Mouse (Mus musculus): ENCODE results near the gene Itih3. TPM values are rescaled to one million over a fixed set of nuclear protein-coding genes. Genes with fewer than 3 reads are reported as not detected.

Itih3 gene
- total and polyA plus RNA-seq, 2 experiments from 2014 or later: 8.2 to 14.1 TPM

DNA sequence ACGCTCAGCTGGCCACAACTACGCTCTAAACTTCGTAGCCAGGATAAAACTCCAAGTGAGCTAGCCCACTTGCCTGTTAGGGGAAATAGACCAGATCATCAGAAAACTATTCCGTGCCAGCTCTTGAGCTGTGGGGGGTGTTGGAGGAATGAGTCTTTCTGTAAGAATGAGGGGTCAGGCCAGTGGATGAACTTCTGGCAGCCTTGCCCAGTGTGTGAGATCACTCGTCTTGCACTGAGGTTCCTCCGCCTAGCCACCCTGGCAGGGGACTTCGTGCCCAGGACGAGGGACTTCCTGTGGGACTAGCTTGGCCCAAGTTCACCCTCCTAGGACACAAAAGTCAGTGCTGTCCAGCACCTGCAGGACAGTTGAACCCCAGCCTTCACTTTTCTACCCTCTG is 19.3 kb downstream of the Itih3 start:
- no peak overlapping the region for H3K4me2 ChIP-seq (ENCODE audit: low read depth, low read length)
- TF ChIP-seq CTCF (IDR thresholded peaks at IDR 0.05; ENCODE audit: low read depth): no peak
- H3K4me3 ChIP-seq (ENCODE audit: low read length): no peak overlapping the region
- no peaks in the 10 kb centered on the region for H3K36me3 ChIP-seq (ENCODE audit: insufficient read depth, low read length)
- ATAC-seq (no peak), DNase-seq (ENCODE audit: low spot score) (no peak)
- 65% methylated on average over 8 of the region's 8 CpGs for WGBS
- no peak overlapping the region for H3K27ac ChIP-seq
- H3K27me3 ChIP-seq (ENCODE audit: insufficient read depth, low read length): no peaks in the 10 kb centered on the region
- H3K4me1 ChIP-seq (ENCODE audit: insufficient read depth, low read length): no peaks in the 10 kb centered on the region
- H3K9ac ChIP-seq (replicated peaks; ENCODE audit: low read length): no peak overlapping the region
- no peaks in the 10 kb centered on the region for H3K9me3 ChIP-seq (ENCODE audit: low read length)

DNA sequence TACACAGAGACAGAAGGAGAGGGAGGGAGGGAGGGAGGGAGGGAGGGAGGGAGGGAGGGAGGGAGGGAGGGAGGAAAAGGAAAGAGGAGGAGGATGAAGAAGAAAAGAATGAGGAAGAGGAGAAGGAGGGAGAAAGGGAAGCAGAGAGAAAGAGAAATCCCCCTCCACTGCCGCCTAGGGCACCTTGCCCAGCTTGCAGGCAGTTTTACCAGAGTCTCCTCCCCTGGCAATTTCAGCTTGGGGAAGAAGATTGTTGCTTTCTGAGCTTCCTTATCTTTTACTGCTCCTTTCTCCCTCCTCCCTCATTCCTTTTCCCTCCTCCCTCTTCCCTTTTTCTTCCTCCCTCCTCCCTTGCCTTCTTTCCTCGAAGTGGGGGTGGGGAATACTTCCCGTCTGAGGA is 20.5 kb downstream of the Itih3 start:
- no peaks in the 10 kb centered on the region for H3K9me3 ChIP-seq (ENCODE audit: low read length)
- H3K27ac ChIP-seq: no peak overlapping the region
- 74% methylated on average over 3 of the region's 3 CpGs for WGBS
- H3K4me1 ChIP-seq (ENCODE audit: insufficient read depth, low read length): no peaks in the 10 kb centered on the region
- DNase-seq (ENCODE audit: low spot score) (no peak), ATAC-seq (no peak)
- no peak overlapping the region for H3K4me3 ChIP-seq (ENCODE audit: low read length)
- H3K4me2 ChIP-seq (ENCODE audit: low read depth, low read length): no peak overlapping the region
- no peaks in the 10 kb centered on the region for H3K36me3 ChIP-seq (ENCODE audit: insufficient read depth, low read length)
- no peak for TF ChIP-seq CTCF (IDR thresholded peaks at IDR 0.05; ENCODE audit: low read depth)
- no peaks in the 10 kb centered on the region for H3K27me3 ChIP-seq (ENCODE audit: insufficient read depth, low read length)
- H3K9ac ChIP-seq (replicated peaks; ENCODE audit: low read length): no peak overlapping the region

DNA sequence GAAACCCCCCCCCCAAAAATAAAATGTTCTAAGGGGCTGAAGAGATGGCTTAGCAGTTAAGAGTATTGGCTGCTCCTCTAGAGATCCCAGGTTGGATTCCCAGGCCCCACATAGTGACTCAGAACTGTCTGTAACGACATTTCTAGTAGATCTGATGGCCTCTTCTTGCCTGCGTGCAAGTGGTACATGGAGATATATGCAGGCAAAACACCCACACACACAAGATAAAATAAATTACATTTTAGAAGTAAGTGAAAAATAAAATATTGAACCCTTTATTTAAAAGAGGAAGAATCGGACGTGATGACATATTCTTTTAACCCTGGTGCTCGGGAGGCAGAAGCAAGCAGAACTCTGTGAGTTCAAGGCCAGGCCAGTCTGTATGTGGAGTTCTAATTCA is 20.9 kb downstream of the Itih3 start:
- no peaks in the 10 kb centered on the region for H3K27me3 ChIP-seq (ENCODE audit: insufficient read depth, low read length)
- H3K36me3 ChIP-seq (ENCODE audit: insufficient read depth, low read length): no peaks in the 10 kb centered on the region
- ATAC-seq: no peak
- H3K9me3 ChIP-seq (ENCODE audit: low read length): no peaks in the 10 kb centered on the region
- no peak overlapping the region for H3K9ac ChIP-seq (replicated peaks; ENCODE audit: low read length)
- 90% methylated on average over 5 of the region's 5 CpGs for whole genome bisulfite sequencing
- TF ChIP-seq CTCF (IDR thresholded peaks at IDR 0.05; ENCODE audit: low read depth): no peak
- no peak for DNase-seq (ENCODE audit: low spot score)
- H3K27ac ChIP-seq: no peak overlapping the region
- H3K4me1 ChIP-seq (ENCODE audit: insufficient read depth, low read length): no peaks in the 10 kb centered on the region
- no peak overlapping the region for H3K4me3 ChIP-seq (ENCODE audit: low read length)
- H3K4me2 ChIP-seq (ENCODE audit: low read depth, low read length): no peak overlapping the region

DNA sequence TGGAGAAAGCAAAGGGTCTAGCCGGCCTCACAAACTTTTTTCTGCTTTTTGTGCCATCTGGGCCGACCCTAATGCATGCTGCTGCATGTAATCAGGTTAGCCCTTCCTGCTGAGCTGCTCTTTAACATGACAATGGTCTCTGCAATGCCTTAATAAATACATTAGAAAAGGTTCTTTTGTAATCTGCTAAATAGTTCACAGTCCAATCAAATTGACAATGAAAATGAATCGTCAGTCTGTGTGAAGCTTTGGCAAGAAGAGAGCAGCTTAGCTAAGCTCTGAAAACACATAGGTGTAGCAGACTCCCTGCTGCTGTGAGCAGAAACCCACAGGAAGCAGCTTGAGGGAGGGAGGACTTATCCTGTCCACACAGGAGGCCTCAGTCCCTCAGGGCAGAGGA is 23.6 kb downstream of the Itih3 start:
- Histone ChIP-seq H3K27me3 (ENCODE audit: insufficient read depth, low read length) (no peaks in the 10 kb centered on the region), H3K36me3 (ENCODE audit: insufficient read depth, low read length) (no peaks in the 10 kb centered on the region), H3K4me3 (ENCODE audit: low read length) (no peak overlapping the region), H3K9ac (replicated peaks; ENCODE audit: low read length) (no peak overlapping the region), H3K27ac (no peak overlapping the region), H3K4me1 (ENCODE audit: insufficient read depth, low read length) (no peaks in the 10 kb centered on the region), H3K9me3 (ENCODE audit: low read length) (no peaks in the 10 kb centered on the region), H3K4me2 (ENCODE audit: low read depth, low read length) (no peak overlapping the region)
- no peak for ATAC-seq
- DNase-seq (ENCODE audit: low spot score): no peak
- WGBS: 17% methylated on average over 3 of the region's 3 CpGs
- TF ChIP-seq CTCF (IDR thresholded peaks at IDR 0.05; ENCODE audit: low read depth): no peak

DNA sequence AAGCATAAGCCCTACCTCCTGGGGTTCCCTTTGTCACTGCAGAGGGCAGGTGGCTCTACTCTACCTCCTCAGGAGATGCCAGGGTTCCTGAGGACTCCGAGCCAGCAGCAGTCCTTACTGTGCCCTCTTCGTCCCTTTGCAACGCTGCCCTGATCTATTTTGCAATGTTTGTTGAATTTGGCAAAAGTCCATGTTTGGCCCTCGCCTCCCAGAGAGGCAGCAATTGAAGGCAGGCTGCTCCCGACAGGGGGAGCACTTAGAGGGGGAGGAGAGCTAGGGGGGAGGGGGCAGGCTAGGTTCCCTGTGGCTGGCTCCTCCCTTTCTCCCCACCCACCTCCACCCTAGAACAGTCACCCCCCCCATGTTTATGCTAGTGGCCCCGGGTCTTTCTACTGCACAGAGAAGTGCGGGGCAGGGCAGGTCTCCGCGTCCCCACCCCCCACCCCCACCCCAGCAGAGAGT is 35.3 kb downstream of the Itih3 start:
- Histone ChIP-seq H3K27me3 (ENCODE audit: insufficient read depth, low read length) (no peaks in the 10 kb centered on the region), H3K27ac (no peak overlapping the region), H3K4me2 (ENCODE audit: low read depth, low read length) (no peak overlapping the region), H3K36me3 (ENCODE audit: insufficient read depth, low read length) (no peaks in the 10 kb centered on the region), H3K4me3 (ENCODE audit: low read length) (no peak overlapping the region), H3K9me3 (ENCODE audit: low read length) (no peaks in the 10 kb centered on the region), H3K4me1 (ENCODE audit: insufficient read depth, low read length) (0 out of 2 replicates have a peak, but pooled peaks cover 6% of the 10 kb centered on the region), H3K9ac (replicated peaks; ENCODE audit: low read length) (no peak overlapping the region)
- 18% methylated on average over 8 of the region's 9 CpGs for WGBS
- peak; percentile 57 for DNase-seq (ENCODE audit: low spot score)
- TF ChIP-seq CTCF (IDR thresholded peaks at IDR 0.05; ENCODE audit: low read depth): peak; percentile 49
- ATAC-seq: peak; percentile 49; the same call in 1 of the 2 replicates

DNA sequence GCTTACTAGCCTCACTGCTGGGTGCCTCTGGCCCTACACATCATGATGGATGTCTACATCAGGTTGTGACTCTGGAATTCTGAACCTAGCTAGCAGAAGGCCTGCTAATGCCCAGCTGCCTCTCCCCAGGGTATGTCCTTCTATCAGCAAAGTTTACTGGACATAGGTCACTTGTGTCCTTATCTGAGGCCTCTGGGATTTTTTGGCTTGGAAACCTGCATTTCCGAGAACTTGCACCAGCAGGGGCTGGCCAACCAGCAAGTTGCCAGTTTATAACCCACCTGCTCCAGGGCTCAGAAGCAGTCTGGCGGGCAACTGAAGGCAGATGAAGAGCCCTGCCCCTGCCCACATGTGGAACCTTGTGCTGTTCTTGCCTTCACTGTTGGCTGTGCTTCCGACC is 37.4 kb downstream of the Itih3 start, which contains the start of gene Itih4:
Itih4 (plus strand) TSS at position 273 of the 400 bp plus-strand sequence.
- Histone ChIP-seq H3K27me3 (ENCODE audit: insufficient read depth, low read length) (no peaks in the 10 kb centered on the region), H3K4me1 (ENCODE audit: insufficient read depth, low read length) (0 out of 2 replicates have a peak, but pooled peaks cover 6% of the 10 kb centered on the region), H3K27ac (no peak within 1 kb of the TSS), H3K4me2 (ENCODE audit: low read depth, low read length) (no peak within 1 kb of the TSS), H3K9me3 (ENCODE audit: low read length) (no peaks in the 10 kb centered on the region), H3K36me3 (ENCODE audit: insufficient read depth, low read length) (no peaks in the 10 kb centered on the region), H3K9ac (replicated peaks; ENCODE audit: low read length) (no peak within 1 kb of the TSS), H3K4me3 (ENCODE audit: low read length) (no peak within 1 kb of the TSS)
- 87% methylated on average over 3 of the region's 3 CpGs for WGBS
- no peak for TF ChIP-seq CTCF (IDR thresholded peaks at IDR 0.05; ENCODE audit: low read depth)
- ATAC-seq (no peak), DNase-seq (ENCODE audit: low spot score) (no peak)

DNA sequence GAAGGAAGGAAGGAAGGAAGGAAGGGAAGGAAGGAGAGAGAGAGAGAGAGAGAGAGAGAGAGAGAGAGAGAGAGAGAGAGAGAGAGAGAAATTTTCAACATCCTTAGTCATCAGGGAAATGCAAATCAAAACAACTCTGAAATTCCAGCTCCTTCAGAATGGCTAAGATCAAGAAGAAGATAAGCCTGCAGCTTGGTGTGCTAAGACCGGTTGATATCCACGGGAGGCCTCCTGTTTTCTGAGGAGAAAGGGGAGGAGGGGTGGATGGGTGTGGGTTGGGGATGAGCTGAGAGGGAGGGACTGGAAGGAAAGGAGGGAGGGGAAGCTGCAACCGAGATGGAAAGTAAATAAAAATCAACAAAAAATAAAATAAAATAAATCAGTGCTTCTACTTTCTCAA is 38.3 kb downstream of the Itih3 start:
- Histone ChIP-seq H3K27me3 (ENCODE audit: insufficient read depth, low read length) (no peaks in the 10 kb centered on the region), H3K4me1 (ENCODE audit: insufficient read depth, low read length) (0 out of 2 replicates have a peak, but pooled peaks cover 6% of the 10 kb centered on the region), H3K27ac (no peak overlapping the region), H3K4me2 (ENCODE audit: low read depth, low read length) (no peak overlapping the region), H3K9ac (replicated peaks; ENCODE audit: low read length) (no peak overlapping the region), H3K36me3 (ENCODE audit: insufficient read depth, low read length) (no peaks in the 10 kb centered on the region), H3K9me3 (ENCODE audit: low read length) (no peaks in the 10 kb centered on the region), H3K4me3 (ENCODE audit: low read length) (no peak overlapping the region)
- ATAC-seq (no peak), DNase-seq (ENCODE audit: low spot score) (no peak)
- no peak for TF ChIP-seq CTCF (IDR thresholded peaks at IDR 0.05; ENCODE audit: low read depth)
- WGBS: 15% methylated on average over 3 of the region's 3 CpGs

All from hindbrain, postnatal 0 days (tissue).